Mouse (Mus musculus): ENCODE results near the gene Itgb5.

DNA sequence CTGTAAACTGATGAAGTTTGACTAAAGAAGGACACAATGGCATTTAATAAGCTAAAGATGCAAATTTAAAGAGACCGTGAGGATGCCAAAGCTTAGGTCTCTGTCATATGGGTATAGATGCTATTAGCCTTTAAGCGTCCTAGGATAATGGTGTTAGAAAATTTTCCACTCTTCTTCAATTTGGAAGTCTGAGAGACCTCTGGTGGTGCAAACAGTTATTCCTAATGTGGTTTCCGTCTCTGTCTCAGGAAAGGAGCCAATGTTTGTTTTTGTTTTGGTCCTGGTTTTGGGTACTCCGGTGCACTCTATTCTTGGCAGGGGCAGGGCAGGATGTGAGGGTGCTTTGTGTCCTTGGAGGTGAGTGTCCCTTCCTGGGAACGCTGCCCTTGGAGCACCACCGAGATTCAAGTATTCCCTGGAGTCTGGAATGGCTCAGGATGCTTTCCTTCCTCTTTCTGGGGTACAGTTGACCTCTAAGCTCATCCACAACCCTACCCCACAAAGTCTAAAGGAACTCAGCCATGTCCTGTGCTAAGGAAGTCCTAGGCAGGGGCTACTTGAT, 97.9 kb downstream of the Itgb5 start:
- TF ChIP-seq CTCF (IDR thresholded peaks at IDR 0.05; ENCODE audit: insufficient read depth, low read length), result no peak
- TF ChIP-seq POLR2A (IDR thresholded peaks at IDR 0.05; ENCODE audit: borderline replicate concordance, extremely low read depth, low read depth, low read length), result no peak

Measured in lung, adult 2 months (tissue).